Mouse (Mus musculus) ovary, postnatal 14 days (tissue): Measurements from ENCODE around the gene Gm28308.

Experiments
- DNase-seq: peaks from one replicate; pipeline ENCODE4 v3.0.0; 2022; ENCODE audit warnings: low spot score

The Gm28308 gene

DNA sequence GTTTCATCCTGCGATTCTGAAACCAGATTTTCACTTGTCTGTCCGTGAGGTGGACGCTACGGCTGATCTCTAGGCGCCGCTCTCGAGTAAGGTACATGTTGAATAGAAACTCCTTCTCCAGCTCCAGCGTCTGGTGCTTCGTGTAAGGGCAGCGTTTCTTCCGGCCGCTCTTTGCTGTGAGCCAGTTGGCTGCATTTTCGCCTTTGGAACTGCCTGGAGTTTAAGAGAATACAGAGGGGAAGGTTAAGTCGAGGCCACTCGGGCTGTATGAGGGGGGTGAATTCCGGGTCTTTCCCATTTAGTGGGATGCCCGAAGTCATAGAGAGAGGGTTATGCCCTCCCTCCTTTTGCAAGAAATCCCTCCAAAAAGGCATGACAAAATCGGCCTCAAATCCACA is 19.4 kb upstream of the Gm28308 start:
- no peak for DNase-seq

DNA sequence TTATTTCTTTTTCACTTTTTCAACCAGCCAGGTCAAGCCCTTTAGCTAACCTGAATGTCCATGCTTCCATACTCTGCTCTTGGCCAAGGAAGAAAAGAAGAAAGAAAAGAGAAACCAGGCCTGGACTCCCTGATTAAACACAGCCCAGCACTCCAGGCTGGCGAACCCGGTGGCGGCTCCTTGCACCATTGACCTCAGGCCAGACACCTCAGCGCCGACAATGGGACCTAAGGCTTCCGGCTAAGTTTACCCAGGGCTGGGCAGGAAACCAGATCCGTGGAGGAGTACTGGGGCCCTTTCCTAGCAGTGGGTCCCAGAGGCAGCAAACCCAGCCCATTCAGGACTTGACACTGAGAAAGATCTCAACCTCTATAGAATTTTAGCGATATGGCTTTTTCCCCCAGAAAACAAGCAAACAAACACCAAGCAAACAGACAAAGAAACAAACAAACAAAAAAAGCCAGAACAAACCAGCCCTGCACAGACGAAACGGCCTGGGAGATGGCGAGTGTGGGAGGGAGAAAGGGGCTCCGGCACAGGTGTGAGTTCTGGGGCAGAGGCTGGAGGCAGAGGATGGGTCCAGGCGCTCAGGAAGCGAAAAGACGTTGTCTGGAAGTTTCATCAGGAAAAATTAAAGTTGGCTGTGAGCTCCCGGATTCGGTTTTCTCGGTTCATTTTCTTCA is 18.9 kb upstream of the Gm28308 start:
- DNase-seq: no peak

DNA sequence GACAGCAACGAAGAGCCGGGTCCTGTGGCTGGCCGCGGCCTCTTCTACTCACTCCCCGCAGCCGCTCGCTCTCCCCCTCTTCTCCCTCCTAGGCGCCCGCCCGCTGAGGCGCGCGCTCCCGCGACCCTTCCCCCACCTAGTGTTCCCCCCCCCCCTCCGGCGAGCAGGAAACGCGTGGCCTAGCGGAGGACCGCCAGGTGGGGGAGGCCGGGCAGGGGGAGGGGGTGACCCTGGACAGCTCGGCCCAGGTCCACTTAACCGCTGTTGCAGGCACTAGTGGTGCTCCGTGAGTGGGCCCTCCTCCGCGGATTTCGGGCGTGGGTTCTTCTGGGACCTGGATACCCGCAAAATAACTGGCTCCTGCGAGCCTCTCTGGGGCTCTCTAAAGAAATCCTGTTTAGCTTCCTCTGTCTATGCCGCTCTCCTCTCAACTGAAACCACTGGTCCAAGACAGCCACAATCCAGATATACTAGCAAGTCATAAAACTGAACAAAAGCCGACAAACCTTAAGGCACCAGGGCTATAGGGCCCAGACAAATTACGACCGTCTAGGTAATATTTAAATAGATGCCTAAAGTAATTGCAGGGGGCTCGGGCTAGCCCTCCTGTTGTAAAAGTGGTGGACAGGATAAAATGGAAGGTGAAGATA is 17.5 kb upstream of the Gm28308 start, which contains the start of gene Hoxa9:
Gene Hoxa9, minus strand, starts transcription at position 574 of the 650 bp plus-strand sequence.
- DNase-seq: no peak

DNA sequence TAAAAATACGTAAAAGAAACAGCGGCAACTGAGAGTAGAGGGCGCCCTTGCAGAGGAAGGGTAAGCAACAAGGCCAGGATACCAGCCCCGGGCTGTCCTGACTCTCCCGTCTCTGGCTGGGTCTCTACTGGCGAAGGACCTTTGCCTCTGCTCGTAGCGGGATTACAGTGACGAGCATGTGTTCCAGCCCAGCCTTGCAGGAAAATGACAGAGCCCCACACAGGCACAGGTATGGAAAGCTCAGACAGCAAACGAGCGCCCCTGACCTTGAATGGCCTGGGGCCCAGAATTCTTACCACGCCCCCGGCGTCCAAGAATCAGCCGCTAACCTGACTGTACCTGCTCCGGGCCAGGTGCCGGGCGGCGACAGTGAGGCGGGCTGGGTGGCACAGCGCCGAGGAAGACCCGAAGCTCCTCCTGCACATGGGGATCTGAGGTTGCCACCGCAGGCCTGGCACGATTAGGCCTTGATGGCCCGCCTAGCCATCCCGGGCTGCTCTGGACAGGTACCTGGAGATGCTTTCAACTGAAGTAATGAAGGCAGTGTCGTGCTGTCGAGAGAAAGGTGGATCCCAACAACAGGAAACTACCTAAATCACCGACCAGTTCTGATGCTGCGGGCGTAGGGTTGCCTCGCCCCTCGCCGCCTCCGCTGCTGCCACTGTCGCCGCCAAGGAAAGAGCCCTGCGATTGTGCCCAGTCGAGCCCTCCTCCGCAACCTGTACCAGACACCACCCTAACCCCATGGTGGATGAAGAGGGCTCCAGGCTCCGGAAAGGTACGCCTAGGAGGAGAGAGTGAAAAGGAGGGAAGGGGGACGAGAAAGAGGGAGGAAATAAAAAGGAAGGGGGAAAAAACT is 16.6 kb upstream of the Gm28308 start:
- DNase-seq: no peak

DNA sequence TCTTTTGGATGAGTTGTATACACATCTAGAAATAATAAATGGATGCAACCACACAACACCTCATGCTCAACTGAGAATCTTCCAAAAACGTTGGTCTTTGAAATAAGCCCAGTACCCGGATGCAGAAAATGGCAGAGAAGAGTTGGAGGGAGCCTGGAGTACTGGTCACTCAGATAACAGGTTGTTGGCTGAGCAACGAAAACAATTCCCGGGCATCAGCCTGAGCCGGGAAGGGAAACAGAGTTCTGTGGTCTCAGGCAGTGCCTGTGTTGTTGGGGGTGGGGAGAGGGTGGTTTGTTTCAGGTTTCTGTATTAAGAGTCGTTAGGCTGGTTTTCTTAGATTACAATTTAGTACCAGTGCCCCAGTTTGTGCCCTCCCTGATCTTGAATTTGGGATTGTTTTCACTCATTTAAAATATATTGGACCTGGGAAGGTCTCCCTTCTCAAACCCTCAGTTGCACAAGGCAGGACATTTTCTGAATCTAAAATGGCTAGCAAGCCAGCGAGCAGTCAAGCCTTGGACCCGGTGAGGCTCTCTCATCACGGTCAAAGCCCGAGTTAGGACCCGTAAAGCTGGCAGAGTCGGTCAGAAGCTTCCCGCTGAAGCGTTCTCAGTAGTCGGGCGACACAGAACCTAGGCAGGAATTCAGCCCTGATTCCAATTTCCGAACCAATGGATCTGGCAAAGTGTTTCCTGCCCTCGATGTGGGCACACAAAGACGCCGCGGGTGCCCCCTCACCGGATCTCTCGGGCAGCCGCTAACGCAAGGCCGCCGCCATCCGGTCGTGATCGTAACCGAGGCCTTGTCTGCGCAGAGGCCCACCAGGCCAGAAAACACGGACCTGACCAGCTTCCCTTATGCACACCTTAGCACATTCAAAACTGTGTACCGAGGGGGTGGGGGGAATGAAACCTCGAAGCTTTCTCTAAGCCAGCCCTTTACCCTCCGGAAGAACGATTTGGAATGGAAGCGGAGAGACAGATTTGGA is 15.6 kb upstream of the Gm28308 start:
- DNase-seq: no peak

DNA sequence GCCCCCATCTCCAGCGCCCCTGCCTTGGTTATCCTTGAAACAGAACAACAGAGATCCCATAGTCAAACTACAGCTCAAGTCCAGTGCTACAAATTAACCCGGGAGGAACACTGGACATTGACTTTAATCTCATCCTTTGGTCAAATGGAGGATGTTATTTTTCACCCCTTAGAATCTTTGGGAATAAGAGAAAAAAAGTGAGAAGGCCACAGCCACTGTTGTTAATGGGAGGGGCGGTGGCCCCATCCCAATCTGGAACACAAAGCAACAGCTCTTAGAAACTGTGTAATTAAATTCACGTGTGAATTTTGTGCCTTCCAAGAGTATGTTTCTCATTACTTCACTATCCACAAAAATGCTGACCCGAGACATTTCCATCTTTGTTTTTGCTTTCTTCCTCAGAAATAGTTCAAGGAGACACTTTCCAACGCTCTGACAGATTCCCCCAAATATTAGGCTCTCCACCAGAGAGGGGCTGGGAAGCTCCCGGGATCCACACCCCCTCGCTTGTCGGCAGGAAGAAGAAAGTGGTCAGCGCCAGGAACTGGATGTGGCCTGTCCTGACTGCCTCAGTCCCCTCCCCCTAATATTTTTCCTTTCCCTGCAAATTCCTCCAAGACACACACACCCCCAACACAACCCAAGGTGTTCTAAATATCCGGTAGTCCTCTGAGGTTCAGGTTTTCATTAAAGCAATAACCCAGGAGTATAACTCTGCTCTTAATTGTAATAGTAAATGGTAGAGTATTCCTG is 14.5 kb upstream of the Gm28308 start:
- no peak for DNase-seq

DNA sequence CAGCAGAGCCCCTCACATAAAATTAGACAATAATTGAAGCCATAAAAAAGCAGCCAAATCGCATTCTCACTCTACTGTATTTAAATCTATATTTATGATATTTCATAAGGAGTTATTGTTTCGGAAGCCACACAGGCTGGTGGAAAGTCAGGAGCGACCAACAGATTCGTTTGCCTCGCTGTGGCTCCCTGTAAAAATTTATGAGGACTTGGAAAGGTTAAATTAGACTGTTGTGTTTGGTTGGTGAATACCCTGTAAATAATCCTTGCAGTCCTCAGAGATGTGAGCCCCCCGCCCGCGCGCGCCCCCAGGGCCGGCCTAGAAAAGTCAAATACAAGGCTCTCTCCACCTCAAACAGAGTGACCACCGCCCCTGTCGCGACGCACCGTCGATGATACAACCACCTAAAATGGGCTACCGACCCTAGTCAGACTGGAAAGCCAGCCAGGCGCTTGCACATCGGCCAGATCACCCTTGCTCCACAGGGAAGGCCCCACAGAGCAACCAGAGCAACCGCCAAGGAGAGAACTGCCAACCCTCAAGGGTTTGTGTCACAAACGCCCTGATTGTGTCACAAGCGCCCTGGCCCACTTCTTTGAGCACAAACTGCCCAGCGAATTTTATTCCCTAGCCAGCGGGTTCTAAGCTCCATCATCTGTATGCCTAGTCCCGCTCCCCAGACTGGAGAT is 13.6 kb upstream of the Gm28308 start:
- DNase-seq: no peak

DNA sequence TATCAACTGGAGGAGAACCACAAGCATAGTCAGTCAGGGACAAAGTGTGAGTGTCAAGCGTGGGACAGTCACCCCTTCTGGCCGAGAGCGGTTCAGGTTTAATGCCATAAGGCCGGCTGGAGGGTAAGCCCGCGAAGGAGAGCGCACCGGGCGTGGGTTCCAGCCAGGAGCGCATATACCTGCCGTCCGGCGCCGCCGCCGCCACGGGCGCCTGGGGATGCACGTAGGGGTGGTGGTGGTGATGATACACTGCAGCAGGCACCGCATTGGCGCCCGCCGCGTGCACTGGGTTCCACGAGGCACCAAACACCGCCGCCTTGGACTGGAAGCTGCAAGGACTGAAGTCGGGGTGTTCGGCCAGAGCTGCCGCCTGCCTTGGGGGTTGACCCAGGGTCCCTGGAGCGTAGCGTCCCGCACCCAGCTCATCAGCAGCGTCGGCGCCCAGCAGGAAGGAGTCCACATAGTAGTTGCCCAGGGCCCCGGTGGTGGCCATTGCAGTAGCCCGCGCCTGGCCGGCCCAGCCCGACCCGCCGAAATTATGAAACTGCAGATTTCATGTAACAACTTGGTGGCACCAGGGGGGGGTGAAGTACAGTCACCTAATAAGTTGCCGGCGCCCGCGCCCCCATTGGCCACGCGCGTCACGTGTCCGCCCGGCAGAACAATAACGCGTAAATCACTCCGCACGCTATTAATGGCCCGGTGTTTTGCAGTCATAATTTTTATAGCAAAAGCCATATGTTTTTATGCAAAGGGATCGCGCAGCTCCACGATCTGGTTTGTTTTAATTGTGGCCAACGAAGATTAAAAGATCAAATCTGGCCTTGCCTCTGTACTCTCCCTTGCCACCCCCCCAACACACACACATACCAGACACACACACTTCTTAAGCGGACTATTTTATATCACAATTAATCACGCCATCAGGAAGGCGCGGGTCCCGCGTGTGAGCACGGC is 12.8 kb upstream of the Gm28308 start:
- no peak for DNase-seq

DNA sequence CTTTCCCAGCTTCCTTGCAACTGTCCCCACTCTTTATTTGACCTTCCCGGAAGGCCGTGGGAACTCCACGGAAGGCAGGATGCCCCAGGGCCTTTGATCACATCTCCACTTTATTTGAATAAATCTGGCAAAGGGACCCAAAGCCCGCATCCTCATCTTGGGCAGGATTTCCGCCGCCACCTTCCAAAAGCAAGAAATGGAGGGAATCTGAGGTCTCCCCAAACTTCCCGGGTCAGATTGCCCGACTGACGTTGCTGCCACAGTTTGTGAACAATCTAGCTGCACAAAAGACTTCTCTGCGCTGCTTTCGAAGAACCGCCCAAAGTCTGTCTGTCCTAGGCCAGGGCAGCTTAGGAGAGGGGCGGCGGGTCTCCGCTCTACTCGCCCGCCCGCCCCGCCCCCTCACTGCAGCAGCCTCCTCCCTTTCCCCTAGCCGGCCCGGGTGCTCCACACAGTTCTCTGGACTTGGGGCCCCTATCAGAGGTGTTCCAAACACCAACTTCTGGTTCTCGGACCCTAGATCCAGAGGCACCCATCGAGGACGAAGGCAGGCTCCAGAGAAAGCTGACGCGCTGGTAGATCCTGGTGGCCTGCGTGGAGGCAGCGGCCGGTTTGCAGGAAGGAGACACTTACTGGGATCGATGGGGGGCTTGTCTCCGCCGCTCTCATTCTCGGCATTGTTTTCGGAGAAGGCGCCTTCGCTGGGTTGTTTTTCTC is 11.9 kb upstream of the Gm28308 start:
- no peak for DNase-seq

DNA sequence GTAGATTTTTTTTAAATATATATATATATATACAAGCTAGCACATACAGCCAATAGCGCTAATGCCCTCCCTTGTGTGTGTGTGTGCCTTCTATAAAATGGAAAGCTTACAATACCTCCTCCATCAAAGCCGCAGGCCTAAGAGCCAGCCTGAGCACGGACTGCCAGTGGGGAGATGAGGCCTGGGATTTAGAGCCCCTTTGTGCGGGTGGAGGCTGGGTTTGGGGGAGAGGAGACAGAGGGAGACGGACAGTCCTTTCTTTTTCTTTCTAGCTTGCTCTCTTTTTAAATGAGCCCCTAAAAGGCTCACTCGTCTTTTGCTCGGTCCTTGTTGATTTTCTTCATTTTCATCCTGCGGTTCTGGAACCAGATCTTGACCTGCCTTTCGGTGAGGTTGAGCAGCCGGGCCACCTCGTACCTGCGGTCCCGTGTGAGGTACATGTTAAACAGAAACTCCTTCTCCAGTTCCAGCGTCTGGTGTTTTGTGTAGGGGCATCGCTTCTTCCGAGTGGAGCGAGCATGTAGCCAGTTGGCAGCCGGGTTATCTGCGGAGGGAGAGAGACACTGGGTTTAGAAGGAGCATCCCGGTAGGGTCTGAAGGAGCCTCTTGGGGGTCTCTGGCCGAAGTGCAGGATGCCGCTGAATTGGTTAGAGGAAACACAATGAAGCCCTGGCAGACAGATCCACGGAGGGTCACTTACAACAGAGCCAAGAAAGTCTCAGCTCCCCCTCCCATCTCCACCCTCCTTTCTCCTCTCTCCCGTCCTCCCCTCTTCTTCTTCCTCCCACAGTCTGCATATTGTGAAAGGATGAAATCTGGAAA is 11.0 kb upstream of the Gm28308 start:
- DNase-seq: no peak

DNA sequence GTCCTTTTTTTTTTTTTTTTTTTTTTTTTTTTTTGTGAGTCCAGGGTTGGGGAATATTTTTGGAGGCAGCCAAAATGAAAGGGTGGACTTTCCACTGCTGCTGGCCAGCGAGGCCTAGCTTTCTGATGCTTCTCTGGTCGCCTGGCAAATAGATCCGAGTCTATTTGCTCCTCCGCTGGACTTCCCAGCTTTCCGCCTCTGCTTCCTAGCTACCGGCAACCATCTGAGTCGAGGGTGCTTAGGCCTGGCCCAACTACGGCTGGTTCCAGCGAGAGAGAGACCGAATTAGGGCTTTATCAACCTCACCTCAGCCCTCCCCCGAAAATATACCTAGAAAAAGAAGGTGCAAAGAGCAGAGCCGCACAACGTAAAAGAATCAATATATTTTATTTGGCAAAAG is 9.6 kb upstream of the Gm28308 start:
- no peak for DNase-seq

DNA sequence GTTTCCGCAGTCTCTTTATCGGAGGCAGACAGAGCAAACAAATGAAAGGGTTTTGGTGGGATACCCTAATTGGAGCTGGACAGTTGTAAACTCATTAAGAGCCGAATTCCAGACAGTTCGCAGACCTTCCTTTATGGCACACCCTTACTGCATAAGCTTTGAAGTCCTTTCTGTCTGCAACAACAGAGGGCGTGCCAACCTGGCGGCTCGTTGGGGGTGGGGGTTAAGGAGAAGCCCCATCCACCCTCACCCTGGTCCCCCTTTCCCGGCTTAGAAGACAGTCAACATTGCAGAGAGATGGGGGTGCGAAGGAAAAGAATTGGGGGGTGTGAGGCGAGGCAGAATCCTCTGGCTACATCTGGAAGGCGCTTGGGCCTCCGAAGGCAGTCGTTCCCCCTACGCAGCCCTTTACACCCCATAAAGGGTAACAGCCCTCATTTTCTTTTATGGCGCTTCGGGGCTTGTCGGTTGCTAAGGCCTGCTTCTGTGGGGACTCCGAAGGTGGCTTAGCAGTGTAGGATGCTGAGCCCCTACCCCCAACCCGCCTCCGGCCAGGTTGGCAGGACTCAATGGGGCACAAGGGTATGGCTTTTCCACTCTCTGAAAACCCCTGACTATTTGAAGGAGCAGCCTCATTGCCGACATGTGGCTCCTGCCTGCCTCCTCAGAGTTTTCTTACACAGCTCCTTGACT is 9.0 kb upstream of the Gm28308 start:
- no peak for DNase-seq

DNA sequence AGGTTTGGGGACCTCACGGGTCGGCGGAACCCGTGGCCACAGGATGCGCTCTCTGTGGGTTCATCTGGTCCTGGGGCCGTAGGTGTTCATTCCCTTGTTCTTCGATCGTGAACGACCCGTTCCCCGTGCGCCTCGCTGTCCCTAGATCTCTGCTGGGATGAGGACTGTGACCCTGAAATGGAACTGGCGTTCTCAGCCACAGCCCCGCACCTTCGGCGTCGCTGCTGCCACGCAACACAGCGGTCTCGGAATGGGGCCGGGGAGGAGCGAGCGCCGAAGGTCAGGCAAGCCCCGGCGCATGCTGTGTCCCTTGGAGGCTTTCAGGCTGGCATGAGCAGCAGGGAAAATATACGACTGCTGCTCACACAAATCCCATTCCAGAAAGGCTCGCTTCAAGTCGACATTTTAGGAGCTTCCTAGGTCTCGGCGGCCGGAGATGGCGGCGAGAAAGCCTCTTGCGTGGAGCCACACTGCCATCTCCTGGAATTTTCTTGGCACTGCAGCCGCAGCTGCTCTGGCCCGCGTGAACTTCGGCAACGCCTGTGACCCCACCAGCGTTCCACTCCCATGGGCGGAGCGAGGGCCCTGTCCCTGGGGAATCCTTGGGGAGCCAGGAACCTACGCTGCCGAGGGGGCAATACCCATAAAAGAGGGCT is 8.3 kb upstream of the Gm28308 start, which contains the start of gene Hoxa7:
Gene Hoxa7, minus strand, starts transcription at position 518 of the 656 bp plus-strand sequence.
- peak; percentile 92 for DNase-seq

DNA sequence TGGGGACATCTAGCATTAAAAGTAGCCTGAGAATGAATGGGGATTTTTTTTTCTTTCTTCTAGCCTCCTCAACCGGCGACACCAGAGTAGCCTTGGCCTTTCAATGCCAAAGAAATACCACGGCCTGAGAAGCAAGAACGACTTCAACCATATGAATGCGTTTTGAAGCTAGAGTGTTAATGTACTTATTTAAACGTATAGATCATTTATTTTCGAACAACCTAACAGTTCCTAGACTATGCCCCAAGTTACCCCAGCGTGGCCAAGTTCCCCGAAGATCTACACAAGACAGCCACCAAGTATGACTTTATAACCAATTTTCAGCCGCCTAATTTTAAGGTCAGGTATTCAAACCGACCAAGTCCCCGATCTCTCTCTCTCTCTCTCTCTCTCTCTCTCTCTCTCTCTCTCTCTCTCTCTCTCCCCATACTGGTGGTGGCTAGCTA is 7.7 kb upstream of the Gm28308 start:
- no peak for DNase-seq

DNA sequence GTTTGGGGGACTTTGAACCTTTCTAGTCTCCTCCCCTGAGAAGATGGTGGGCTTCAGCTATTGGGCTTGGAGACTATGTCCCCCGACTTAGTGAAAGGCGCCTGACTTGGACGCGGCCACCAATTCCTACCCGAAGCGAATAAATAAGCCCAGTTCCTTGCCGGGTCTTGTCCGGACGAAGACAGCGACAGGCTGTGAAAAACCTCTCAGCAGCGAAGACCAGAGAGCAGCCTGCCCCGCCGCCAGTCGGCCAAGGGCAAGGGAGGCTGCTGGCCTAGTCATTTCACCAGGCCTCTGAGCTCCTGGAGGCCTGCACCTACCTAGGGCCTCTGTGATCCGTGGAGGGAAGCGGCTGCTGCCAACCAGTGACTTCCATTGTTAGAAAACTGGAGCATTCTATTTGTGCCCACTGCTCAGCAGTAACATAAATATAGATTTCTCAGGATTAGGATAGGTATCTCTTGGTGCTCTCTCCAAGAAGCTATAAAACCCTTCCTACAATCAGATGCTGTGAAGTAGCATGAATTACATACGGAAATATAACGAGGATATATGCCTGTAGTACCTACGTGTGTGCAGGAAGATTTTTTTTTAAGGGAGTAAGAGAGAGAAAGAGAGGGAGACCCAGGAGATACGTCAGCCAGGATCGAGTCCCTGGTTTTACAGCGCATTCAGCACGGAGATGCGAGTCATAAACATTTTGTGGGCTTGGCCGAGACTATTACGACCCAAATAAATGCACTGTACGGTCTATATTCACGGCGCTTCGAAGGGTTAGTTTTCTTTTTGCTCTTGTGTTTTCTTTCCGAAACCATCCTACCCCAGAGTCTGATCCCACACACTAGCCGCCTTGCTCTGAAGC is 7.1 kb upstream of the Gm28308 start:
- no peak for DNase-seq
